Mouse (Mus musculus): ENCODE data around the gene Grin2a. TPM values are rescaled to one million over a fixed set of nuclear protein-coding genes. Genes with fewer than 3 reads are reported as not detected.

Grin2a gene
- polyA plus RNA-seq, 1 experiment from 2014 or later: 0.05 TPM

DNA sequence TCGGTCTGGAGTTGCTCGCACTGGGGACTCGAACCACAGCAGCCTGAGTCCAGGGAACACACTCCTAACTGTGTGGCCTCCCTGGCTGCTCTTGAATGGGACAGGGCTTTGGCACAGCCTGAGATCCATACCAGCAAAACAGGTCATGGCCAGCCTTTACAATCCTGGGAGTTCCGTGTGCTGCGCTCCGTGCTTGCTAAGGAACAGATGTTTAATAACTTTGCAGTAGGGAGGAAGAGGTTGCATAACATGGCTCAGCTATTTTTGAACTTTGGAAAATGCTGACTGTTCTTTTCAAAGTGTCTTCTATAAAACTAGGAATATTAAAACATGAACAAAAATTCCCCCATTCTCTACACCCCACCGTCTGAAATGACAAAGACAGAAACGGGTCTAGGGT, 238.5 kb downstream of the Grin2a start:
- Histone ChIP-seq H3K27ac (ENCODE audit: low read length) (peak overlapping the region; percentile 32; the same call in 1 of the 2 replicates), H3K4me3 (ENCODE audit: low read length) (no peak overlapping the region), H3K9ac (ENCODE audit: low read length) (no peak overlapping the region), H3K36me3 (ENCODE audit: control insufficient read depth, insufficient read depth, low read length) (no peaks in the 10 kb centered on the region), H3K4me2 (ENCODE audit: low read depth, low read length) (no peak overlapping the region), H3K27me3 (ENCODE audit: control insufficient read depth, insufficient read depth, low read depth, low read length) (no peaks in the 10 kb centered on the region), H3K4me1 (replicated peaks; ENCODE audit: control insufficient read depth, insufficient read depth, low read length) (no peaks in the 10 kb centered on the region), H3K9me3 (ENCODE audit: control insufficient read depth, low read length) (no peaks in the 10 kb centered on the region)
- ATAC-seq (ENCODE audit: low read depth): peak; percentile 84
- 73% methylated on average over 8 of the region's 8 CpGs for WGBS

DNA sequence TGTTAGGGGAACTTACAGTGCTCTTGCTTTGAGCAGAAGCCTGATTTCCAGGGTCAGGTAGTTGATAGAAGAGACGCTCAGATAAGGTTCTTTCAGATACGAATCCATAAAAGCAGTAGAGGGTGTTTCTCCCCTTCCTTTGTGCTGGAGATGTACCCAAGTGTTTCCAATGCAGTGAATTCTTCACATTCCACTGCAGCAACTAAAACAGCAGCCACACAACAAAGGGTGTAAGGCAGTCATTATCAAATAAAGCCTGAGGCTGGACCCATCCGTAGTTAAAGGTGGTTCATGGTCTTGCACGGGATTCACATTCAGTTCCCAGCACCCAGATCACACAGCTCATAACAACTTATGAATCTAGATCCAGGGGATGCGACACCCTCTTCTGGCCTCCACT, 241.3 kb downstream of the Grin2a start:
- no peak overlapping the region for H3K4me2 ChIP-seq (ENCODE audit: low read depth, low read length)
- no peaks in the 10 kb centered on the region for H3K9me3 ChIP-seq (ENCODE audit: control insufficient read depth, low read length)
- no peak overlapping the region for H3K4me3 ChIP-seq (ENCODE audit: low read length)
- 73% methylated on average over 5 of the region's 5 CpGs for WGBS
- no peaks in the 10 kb centered on the region for H3K36me3 ChIP-seq (ENCODE audit: control insufficient read depth, insufficient read depth, low read length)
- H3K27ac ChIP-seq (ENCODE audit: low read length): no peak overlapping the region
- no peak overlapping the region for H3K9ac ChIP-seq (ENCODE audit: low read length)
- ATAC-seq (ENCODE audit: low read depth): no peak
- no peaks in the 10 kb centered on the region for H3K27me3 ChIP-seq (ENCODE audit: control insufficient read depth, insufficient read depth, low read depth, low read length)
- no peaks in the 10 kb centered on the region for H3K4me1 ChIP-seq (replicated peaks; ENCODE audit: control insufficient read depth, insufficient read depth, low read length)

DNA sequence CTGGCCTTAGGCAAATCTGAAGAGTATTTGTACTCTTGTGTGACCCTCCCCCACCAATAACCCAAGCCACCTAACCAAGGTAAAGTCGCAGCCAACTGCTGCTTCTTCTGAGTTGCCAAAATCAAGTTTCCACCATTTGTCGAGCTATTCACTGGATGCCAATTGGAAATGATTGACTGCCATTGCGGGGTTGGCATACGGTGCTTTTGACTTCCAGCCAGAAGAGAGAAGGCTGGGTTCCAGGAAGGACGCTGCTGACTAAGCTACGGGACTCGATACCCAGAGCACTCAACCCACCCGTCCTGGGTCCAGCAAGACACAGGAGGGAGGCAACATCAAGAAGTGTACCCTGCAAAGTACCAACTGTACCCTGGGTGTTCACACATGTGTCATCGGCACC, 242.3 kb downstream of the Grin2a start:
- H3K9ac ChIP-seq (ENCODE audit: low read length): no peak overlapping the region
- ATAC-seq (ENCODE audit: low read depth): no peak
- WGBS: 76% methylated on average over 9 of the region's 9 CpGs
- no peaks in the 10 kb centered on the region for H3K9me3 ChIP-seq (ENCODE audit: control insufficient read depth, low read length)
- H3K27me3 ChIP-seq (ENCODE audit: control insufficient read depth, insufficient read depth, low read depth, low read length): no peaks in the 10 kb centered on the region
- H3K36me3 ChIP-seq (ENCODE audit: control insufficient read depth, insufficient read depth, low read length): no peaks in the 10 kb centered on the region
- H3K4me3 ChIP-seq (ENCODE audit: low read length): no peak overlapping the region
- no peak overlapping the region for H3K4me2 ChIP-seq (ENCODE audit: low read depth, low read length)
- no peaks in the 10 kb centered on the region for H3K4me1 ChIP-seq (replicated peaks; ENCODE audit: control insufficient read depth, insufficient read depth, low read length)
- no peak overlapping the region for H3K27ac ChIP-seq (ENCODE audit: low read length)

DNA sequence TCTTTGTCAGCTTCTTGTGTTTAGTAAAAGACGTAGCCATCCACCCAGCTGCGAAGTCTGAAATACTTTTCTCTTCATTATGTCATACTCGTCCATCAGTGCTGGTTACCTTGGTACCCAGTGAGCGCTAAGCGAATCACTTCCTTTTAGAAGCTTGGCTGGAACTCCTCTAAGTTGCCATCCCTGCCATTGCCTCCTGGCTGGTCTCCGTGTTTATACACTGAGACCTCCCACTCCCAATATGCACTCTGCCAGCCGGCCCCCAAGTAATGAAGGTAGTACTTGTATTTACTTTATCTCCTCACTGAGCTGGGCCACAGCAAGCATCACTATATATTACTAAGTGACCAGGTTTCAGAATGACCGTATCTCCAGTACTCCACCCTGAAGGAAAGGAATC, 242.8 kb downstream of the Grin2a start:
- Histone ChIP-seq H3K36me3 (ENCODE audit: control insufficient read depth, insufficient read depth, low read length) (no peaks in the 10 kb centered on the region), H3K27ac (ENCODE audit: low read length) (no peak overlapping the region), H3K9ac (ENCODE audit: low read length) (no peak overlapping the region), H3K4me3 (ENCODE audit: low read length) (no peak overlapping the region), H3K27me3 (ENCODE audit: control insufficient read depth, insufficient read depth, low read depth, low read length) (no peaks in the 10 kb centered on the region), H3K4me2 (ENCODE audit: low read depth, low read length) (no peak overlapping the region), H3K9me3 (ENCODE audit: control insufficient read depth, low read length) (no peaks in the 10 kb centered on the region), H3K4me1 (replicated peaks; ENCODE audit: control insufficient read depth, insufficient read depth, low read length) (no peaks in the 10 kb centered on the region)
- WGBS: 69% methylated on average over 8 of the region's 8 CpGs
- no peak for ATAC-seq (ENCODE audit: low read depth)

DNA sequence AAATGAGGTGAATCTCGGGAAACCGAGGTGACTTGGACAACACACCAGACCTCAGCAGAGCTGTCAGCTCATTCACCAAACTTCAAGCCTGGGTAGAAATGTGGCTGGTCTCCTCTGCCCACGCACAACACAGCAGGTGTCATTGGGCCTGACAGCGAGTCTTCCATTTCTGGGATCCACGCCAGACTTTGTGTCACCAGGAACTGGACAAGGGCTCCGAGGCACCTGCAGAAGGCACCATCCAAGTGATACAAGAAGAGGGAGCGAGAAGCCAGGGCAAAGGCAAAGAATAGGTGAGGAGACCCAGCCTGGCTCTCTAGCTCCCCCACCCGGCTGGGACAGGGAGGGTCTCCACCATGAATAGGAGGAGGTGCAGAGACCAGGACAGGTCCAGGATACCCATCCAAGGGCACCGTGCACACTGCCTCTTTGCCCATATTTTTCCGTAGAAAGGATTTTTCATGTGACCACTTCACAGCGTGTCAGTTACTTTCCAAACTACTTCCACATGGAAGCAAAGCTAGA, 244.3 kb downstream of the Grin2a start:
- H3K4me1 ChIP-seq (replicated peaks; ENCODE audit: control insufficient read depth, insufficient read depth, low read length): no peaks in the 10 kb centered on the region
- H3K27ac ChIP-seq (ENCODE audit: low read length): no peak overlapping the region
- H3K36me3 ChIP-seq (ENCODE audit: control insufficient read depth, insufficient read depth, low read length): no peaks in the 10 kb centered on the region
- 69% methylated on average over 11 of the region's 11 CpGs for WGBS
- H3K27me3 ChIP-seq (ENCODE audit: control insufficient read depth, insufficient read depth, low read depth, low read length): no peaks in the 10 kb centered on the region
- H3K9ac ChIP-seq (ENCODE audit: low read length): no peak overlapping the region
- no peak for ATAC-seq (ENCODE audit: low read depth)
- no peaks in the 10 kb centered on the region for H3K9me3 ChIP-seq (ENCODE audit: control insufficient read depth, low read length)
- no peak overlapping the region for H3K4me2 ChIP-seq (ENCODE audit: low read depth, low read length)
- H3K4me3 ChIP-seq (ENCODE audit: low read length): no peak overlapping the region

DNA sequence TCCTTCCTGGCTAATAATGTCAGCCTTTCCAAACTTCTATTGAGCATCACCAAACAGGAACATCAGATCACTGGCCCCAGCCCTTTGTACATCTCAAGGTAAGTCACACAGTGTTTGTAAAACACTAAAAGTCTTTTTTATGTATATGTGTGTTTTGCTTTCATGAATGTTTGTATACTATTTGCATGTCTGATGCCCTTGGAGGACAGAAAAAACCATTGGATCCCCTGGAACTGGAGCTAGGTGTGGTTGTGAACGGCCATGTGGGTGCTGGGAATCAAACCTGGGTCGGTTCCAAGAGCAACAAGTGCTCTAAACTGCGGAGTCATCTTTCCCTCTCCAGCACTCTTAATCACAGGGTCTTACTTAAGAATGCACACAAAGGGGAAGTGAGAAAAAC, 245.7 kb downstream of the Grin2a start:
- no peaks in the 10 kb centered on the region for H3K4me1 ChIP-seq (replicated peaks; ENCODE audit: control insufficient read depth, insufficient read depth, low read length)
- 84% methylated on average over 3 of the region's 3 CpGs for WGBS
- H3K4me3 ChIP-seq (ENCODE audit: low read length): no peak overlapping the region
- no peak overlapping the region for H3K27ac ChIP-seq (ENCODE audit: low read length)
- H3K4me2 ChIP-seq (ENCODE audit: low read depth, low read length): no peak overlapping the region
- ATAC-seq (ENCODE audit: low read depth): no peak
- no peaks in the 10 kb centered on the region for H3K36me3 ChIP-seq (ENCODE audit: control insufficient read depth, insufficient read depth, low read length)
- H3K9me3 ChIP-seq (ENCODE audit: control insufficient read depth, low read length): no peaks in the 10 kb centered on the region
- no peak overlapping the region for H3K9ac ChIP-seq (ENCODE audit: low read length)
- H3K27me3 ChIP-seq (ENCODE audit: control insufficient read depth, insufficient read depth, low read depth, low read length): no peaks in the 10 kb centered on the region

DNA sequence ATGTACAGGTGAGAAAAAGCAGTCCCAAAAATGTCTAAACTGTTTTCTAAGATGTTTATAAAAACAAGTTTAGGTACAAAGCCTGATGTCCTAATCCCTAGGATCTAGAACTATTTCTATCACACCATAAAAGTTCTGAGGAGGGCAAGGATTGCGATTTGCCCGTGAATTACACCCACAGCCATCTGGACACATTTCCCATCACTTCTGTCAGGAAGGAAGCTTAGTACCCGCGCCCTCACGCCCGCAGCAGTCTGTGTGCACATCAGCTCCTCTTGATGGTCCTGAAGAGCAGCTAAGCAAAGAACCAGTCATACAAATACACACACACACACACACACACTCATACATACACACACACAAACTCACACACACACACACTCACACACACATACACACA, 252.9 kb downstream of the Grin2a start:
- no peaks in the 10 kb centered on the region for H3K27me3 ChIP-seq (ENCODE audit: control insufficient read depth, insufficient read depth, low read depth, low read length)
- H3K4me1 ChIP-seq (replicated peaks; ENCODE audit: control insufficient read depth, insufficient read depth, low read length): no peaks in the 10 kb centered on the region
- no peak for ATAC-seq (ENCODE audit: low read depth)
- WGBS: 75% methylated on average over 6 of the region's 6 CpGs
- no peak overlapping the region for H3K27ac ChIP-seq (ENCODE audit: low read length)
- no peaks in the 10 kb centered on the region; the same call in 1 of the 2 replicates for H3K9me3 ChIP-seq (ENCODE audit: control insufficient read depth, low read length)
- H3K9ac ChIP-seq (ENCODE audit: low read length): no peak overlapping the region
- no peak overlapping the region for H3K4me3 ChIP-seq (ENCODE audit: low read length)
- H3K36me3 ChIP-seq (ENCODE audit: control insufficient read depth, insufficient read depth, low read length): no peaks in the 10 kb centered on the region
- H3K4me2 ChIP-seq (ENCODE audit: low read depth, low read length): no peak overlapping the region

DNA sequence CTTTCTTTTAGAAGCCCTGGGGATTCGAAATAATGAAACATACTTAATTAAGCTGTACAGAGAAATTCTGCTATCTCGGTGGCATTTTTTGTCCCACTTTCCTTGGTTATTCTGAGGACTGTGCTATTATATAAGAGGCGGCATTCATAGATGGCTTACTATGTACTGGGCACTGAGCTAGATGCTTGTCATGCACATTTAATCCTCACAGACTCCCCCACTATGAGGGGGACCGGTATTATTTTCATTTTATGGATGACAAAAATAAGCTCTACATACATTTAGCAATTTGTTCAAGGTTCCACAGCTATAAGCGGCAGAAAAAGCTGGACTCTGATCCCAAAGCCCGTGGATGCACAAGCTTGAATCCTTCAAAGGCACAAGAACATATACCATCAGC, 256.7 kb downstream of the Grin2a start:
- Histone ChIP-seq H3K4me2 (ENCODE audit: low read depth, low read length) (no peak overlapping the region), H3K4me3 (ENCODE audit: low read length) (no peak overlapping the region), H3K4me1 (replicated peaks; ENCODE audit: control insufficient read depth, insufficient read depth, low read length) (no peaks in the 10 kb centered on the region), H3K27ac (ENCODE audit: low read length) (no peak overlapping the region), H3K36me3 (ENCODE audit: control insufficient read depth, insufficient read depth, low read length) (no peaks in the 10 kb centered on the region), H3K9me3 (ENCODE audit: control insufficient read depth, low read length) (no peaks in the 10 kb centered on the region; the same call in 1 of the 2 replicates), H3K9ac (ENCODE audit: low read length) (no peak overlapping the region), H3K27me3 (ENCODE audit: control insufficient read depth, insufficient read depth, low read depth, low read length) (no peaks in the 10 kb centered on the region)
- 87% methylated on average over 6 of the region's 6 CpGs for WGBS
- ATAC-seq (ENCODE audit: low read depth): no peak

DNA sequence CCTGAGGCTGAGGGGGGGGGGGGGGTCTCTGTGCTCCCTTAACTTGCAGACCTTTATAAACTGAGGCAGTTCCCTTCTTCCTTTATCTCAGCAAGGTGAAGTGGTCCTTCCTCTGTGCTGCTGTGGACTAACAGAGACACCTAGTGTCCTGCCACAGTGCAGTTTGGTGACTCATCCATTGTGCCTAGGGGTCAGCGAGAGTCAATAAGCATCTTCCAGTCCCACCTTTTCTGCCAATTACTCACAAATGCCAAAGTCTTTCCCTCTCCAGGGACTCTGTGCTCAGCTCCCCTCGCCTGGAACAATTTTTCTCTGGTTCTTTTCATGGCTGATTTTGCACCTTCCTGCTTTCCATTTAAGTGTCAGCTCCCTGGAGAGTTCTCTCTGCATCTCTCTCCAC, 258.2 kb downstream of the Grin2a start:
- WGBS: 26% methylated on average over 2 of the region's 2 CpGs
- Histone ChIP-seq H3K9me3 (ENCODE audit: control insufficient read depth, low read length) (no peaks in the 10 kb centered on the region), H3K27ac (ENCODE audit: low read length) (no peak overlapping the region), H3K4me3 (ENCODE audit: low read length) (no peak overlapping the region), H3K4me1 (replicated peaks; ENCODE audit: control insufficient read depth, insufficient read depth, low read length) (no peaks in the 10 kb centered on the region), H3K36me3 (ENCODE audit: control insufficient read depth, insufficient read depth, low read length) (no peaks in the 10 kb centered on the region), H3K27me3 (ENCODE audit: control insufficient read depth, insufficient read depth, low read depth, low read length) (no peaks in the 10 kb centered on the region), H3K4me2 (ENCODE audit: low read depth, low read length) (no peak overlapping the region), H3K9ac (ENCODE audit: low read length) (no peak overlapping the region)
- no peak for ATAC-seq (ENCODE audit: low read depth)

All from lung, embryonic 16.5 days (tissue).